Mouse (Mus musculus): ENCODE data around the gene Fam171a1.

DNA sequence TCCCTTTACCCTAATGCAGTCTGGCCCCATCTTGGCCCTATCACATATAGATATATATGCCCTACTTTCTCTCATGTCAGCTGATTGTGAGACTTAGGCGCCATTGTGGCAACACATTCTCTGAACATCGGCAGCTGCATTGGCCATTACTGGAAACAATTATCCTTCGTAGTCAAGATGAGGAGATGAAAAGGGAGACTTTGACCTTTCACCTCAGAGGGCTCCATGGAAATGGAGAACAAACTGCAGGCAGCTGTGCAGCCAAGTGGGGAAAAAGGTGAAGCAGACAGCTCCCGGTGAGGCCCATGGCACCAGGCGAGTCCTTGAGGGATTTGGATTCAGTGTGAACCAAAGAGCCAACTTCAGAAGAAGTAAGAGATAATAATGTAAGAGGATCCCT, 81.5 kb downstream of the Fam171a1 start:
- TF ChIP-seq GATA1 (IDR thresholded peaks at IDR 0.05; ENCODE audit: low read length) = no peak
- no peak for TF ChIP-seq TAL1 (IDR thresholded peaks at IDR 0.05; ENCODE audit: low read length)
